Mouse (Mus musculus): ENCODE data around the gene Bcl2l12. TPM values are rescaled to one million over a fixed set of nuclear protein-coding genes. Genes with fewer than 3 reads are reported as not detected.

The Bcl2l12 gene
- 10 to 100 TPM in 1 of 2 experiments, 1 to 10 TPM in 1; 7.7 to 25.0 TPM for polyA plus RNA-seq (2012; fragmentation: generic; extraction: Trizol)

GRCm38 (mm10) chr7:44998501-44998955 lies at the start of gene Bcl2l12:
Bcl2l12 (minus strand) TSS chr7:44998712.

GRCm38 (mm10) chr7:45017242-45018061 lies 18.9 kb upstream of the Bcl2l12 start, which contains the start of gene Rras:
Rras (plus strand) TSS chr7:45017961.

DNA sequence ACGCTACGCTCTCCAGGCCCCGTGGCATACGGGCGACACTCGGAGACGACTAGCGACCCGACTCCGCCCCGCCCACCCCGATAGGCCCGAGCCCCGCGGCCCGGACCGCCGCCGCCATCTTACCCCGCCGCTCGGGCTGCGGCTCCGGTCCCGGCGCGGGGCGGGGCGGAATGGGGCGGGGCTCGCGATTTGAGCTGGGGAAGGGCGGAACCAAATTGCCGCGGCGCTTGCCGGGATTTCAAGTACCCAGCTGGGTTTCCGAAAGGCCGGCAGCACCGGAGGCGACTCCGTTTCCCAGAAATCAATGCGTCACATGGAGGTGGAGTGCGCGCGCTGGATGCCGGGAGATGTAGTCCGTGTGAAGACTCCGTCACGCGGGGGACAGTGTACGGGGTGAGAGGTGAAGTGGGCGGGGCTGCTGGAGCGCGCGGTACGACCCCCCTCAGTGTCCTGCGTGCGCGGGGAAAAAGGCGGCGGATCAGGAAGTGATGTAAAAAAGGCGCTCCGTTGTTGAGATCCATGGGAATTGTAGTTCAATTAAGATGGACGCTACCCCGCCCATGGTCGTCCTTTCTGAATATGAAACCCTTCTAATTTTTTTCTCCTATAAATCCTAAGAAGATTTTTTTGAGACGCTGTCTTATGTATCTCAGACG lies 17.6 kb upstream of the Bcl2l12 start, which contains the start of gene Scaf1:
Scaf1 (minus strand) TSS at position 407 of the 656 bp plus-strand sequence.

DNA sequence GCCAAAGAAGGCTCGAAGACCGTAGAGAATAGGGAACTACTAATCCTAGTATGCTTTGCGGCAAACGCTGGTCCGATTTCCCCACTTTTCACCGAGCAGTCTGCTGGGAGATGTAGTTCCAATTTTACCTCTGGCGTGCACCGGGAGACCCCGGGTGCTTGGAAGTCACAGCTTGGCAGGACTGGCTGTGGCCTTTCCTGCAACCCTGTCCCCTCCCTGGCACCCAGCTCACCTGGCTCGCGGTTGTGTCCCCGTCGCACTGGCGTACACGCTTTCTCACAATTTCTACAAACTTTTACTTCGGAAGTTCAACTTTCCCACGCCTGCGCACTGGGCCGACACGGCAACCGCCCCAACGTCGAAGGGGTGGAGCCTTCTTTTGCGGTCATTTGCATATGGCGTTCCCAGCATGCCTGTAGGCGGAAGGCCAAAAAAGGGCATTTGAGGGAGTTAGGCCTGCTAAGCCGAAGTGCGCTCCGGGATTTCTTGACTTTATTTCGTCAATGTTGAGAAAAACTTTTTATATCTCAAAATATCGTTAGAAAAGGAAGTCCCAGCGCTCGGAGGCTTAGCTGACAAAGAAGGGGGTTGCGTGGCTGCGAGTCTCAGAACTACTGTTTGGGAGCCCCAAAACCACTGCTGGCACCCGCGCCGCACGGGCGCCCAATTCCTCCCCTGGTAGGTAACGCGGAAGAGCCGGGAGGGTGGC lies 1.1 kb downstream of the Bcl2l12 start, which contains the start of gene Irf3:
Irf3 (plus strand) TSS at position 418 of the 709 bp plus-strand sequence.

GRCm38 (mm10) chr7:44986192-44986878 lies 12.2 kb downstream of the Bcl2l12 start, which contains the start of gene Prmt1:
Prmt1 (minus strand) TSS chr7:44986568.

GRCm38 (mm10) chr7:44974383-44975116 lies 24.0 kb downstream of the Bcl2l12 start, which contains the start of gene Cpt1c:
Cpt1c (minus strand) TSS chr7:44974851.

GRCm38 (mm10) chr7:44942904-44943303 lies 55.6 kb downstream of the Bcl2l12 start, which contains the start of gene Tsks:
Tsks (plus strand) TSS chr7:44943204.

Other genes starting within 250 kb of the Bcl2l12 start
- gene Zfp473, start 247.7 kb downstream of the Bcl2l12 start, polyA plus RNA-seq (2012; fragmentation: generic; extraction: Trizol) = under 1 TPM; 0.05 to 0.45 TPM
- gene Nup62, start 182.6 kb downstream of the Bcl2l12 start, polyA plus RNA-seq (2012; fragmentation: generic; extraction: Trizol) = 10 to 100 TPM; 38.6 to 53.4 TPM
- gene Il4i1, start 182.3 kb downstream of the Bcl2l12 start, polyA plus RNA-seq (2012; fragmentation: generic; extraction: Trizol) = 1 to 10 TPM in 1 of 2 experiments, under 1 TPM in 1; 0.55 to 3.7 TPM
- gene Atf5, start 182.1 kb downstream of the Bcl2l12 start, polyA plus RNA-seq (2012; fragmentation: generic; extraction: Trizol) = 100 to 1,000 TPM; 139 to 293 TPM
- gene Akt1s1, start 149.7 kb downstream of the Bcl2l12 start, polyA plus RNA-seq (2012; fragmentation: generic; extraction: Trizol) = 100 to 1,000 TPM; 148 to 208 TPM
- gene Tbc1d17, start 149.6 kb downstream of the Bcl2l12 start, polyA plus RNA-seq (2012; fragmentation: generic; extraction: Trizol) = 10 to 100 TPM; 52.9 to 61.3 TPM
- 10 to 100 TPM; 26.9 to 30.8 TPM for gene Pnkp, start 141.6 kb downstream of the Bcl2l12 start, polyA plus RNA-seq (2012; fragmentation: generic; extraction: Trizol)
- gene Ptov1, start 128.9 kb downstream of the Bcl2l12 start, polyA plus RNA-seq (2012; fragmentation: generic; extraction: Trizol) = 100 to 1,000 TPM; 265 to 602 TPM
- 10 to 100 TPM; 52.4 to 67.0 TPM for gene Med25, start 106.0 kb downstream of the Bcl2l12 start, polyA plus RNA-seq (2012; fragmentation: generic; extraction: Trizol)
- 10 to 100 TPM; 12.7 to 23.2 TPM for gene Fuz, start 102.6 kb downstream of the Bcl2l12 start, polyA plus RNA-seq (2012; fragmentation: generic; extraction: Trizol)
- 10 to 100 TPM; 68.5 to 88.3 TPM for gene Ap2a1, start 69.2 kb downstream of the Bcl2l12 start, polyA plus RNA-seq (2012; fragmentation: generic; extraction: Trizol)
- gene Tsks, start 55.5 kb downstream of the Bcl2l12 start, polyA plus RNA-seq (2012; fragmentation: generic; extraction: Trizol) = under 1 TPM in 1 of 2 experiments, not detected in 1; 0.28 TPM
- gene Cpt1c, start 23.9 kb downstream of the Bcl2l12 start, polyA plus RNA-seq (2012; fragmentation: generic; extraction: Trizol) = 10 to 100 TPM; 18.8 to 57.8 TPM
- gene Prmt1, start 12.1 kb downstream of the Bcl2l12 start, polyA plus RNA-seq (2012; fragmentation: generic; extraction: Trizol) = 100 to 1,000 TPM; 400 to 521 TPM
- gene Irf3, start 1.1 kb downstream of the Bcl2l12 start, polyA plus RNA-seq (2012; fragmentation: generic; extraction: Trizol) = 10 to 100 TPM; 48.6 to 59.4 TPM
- gene Scaf1, start 17.7 kb upstream of the Bcl2l12 start, polyA plus RNA-seq (2012; fragmentation: generic; extraction: Trizol) = 10 to 100 TPM; 40.4 to 82.2 TPM
- gene Rras, start 19.2 kb upstream of the Bcl2l12 start, polyA plus RNA-seq (2012; fragmentation: generic; extraction: Trizol) = 100 to 1,000 TPM; 124 to 245 TPM
- 10 to 100 TPM; 15.5 to 50.5 TPM for gene Prr12, start 54.2 kb upstream of the Bcl2l12 start, polyA plus RNA-seq (2012; fragmentation: generic; extraction: Trizol)
- 10 to 100 TPM; 70.7 to 93.8 TPM for gene Nosip, start 63.7 kb upstream of the Bcl2l12 start, polyA plus RNA-seq (2012; fragmentation: generic; extraction: Trizol)
- gene Prrg2, start 64.0 kb upstream of the Bcl2l12 start, polyA plus RNA-seq (2012; fragmentation: generic; extraction: Trizol) = 10 to 100 TPM; 15.9 to 50.5 TPM
- 100 to 1,000 TPM in 1 of 2 experiments, 10 to 100 TPM in 1; 38.2 to 683 TPM for gene Rcn3, start 93.5 kb upstream of the Bcl2l12 start, polyA plus RNA-seq (2012; fragmentation: generic; extraction: Trizol)
- 100 to 1,000 TPM in 1 of 2 experiments, 10 to 100 TPM in 1; 35.9 to 373 TPM for gene Fcgrt, start 105.1 kb upstream of the Bcl2l12 start, polyA plus RNA-seq (2012; fragmentation: generic; extraction: Trizol)
- gene Rps11, start 125.7 kb upstream of the Bcl2l12 start, polyA plus RNA-seq (2012; fragmentation: generic; extraction: Trizol) = 1,000 to 10,000 TPM; 3,371 to 8,325 TPM
- gene Rpl13a, start 130.0 kb upstream of the Bcl2l12 start, polyA plus RNA-seq (2012; fragmentation: generic; extraction: Trizol) = over 10,000 TPM in 1 of 2 experiments, 1,000 to 10,000 TPM in 1; 5,910 to 13,875 TPM
- 1 to 10 TPM; 2.2 to 3.0 TPM for gene Gm45713, start 137.5 kb upstream of the Bcl2l12 start, polyA plus RNA-seq (2012; fragmentation: generic; extraction: Trizol)
- 10 to 100 TPM in 1 of 2 experiments, 1 to 10 TPM in 1; 2.1 to 23.0 TPM for gene Flt3l, start 137.7 kb upstream of the Bcl2l12 start, polyA plus RNA-seq (2012; fragmentation: generic; extraction: Trizol)
- gene Pih1d1, start 155.6 kb upstream of the Bcl2l12 start, polyA plus RNA-seq (2012; fragmentation: generic; extraction: Trizol) = 100 to 1,000 TPM; 244 to 448 TPM
- 100 to 1,000 TPM in 1 of 2 experiments, 10 to 100 TPM in 1; 58.8 to 137 TPM for gene Aldh16a1, start 155.9 kb upstream of the Bcl2l12 start, polyA plus RNA-seq (2012; fragmentation: generic; extraction: Trizol)
- gene Slc17a7, start 165.2 kb upstream of the Bcl2l12 start, polyA plus RNA-seq (2012; fragmentation: generic; extraction: Trizol) = under 1 TPM; 0.04 to 0.18 TPM
- under 1 TPM; 0.04 to 0.48 TPM for gene Gfy, start 180.9 kb upstream of the Bcl2l12 start, polyA plus RNA-seq (2012; fragmentation: generic; extraction: Trizol)
- not detected for gene Pth2, start 182.3 kb upstream of the Bcl2l12 start, polyA plus RNA-seq (2012; fragmentation: generic; extraction: Trizol)
- gene Ccdc155, start 206.2 kb upstream of the Bcl2l12 start, polyA plus RNA-seq (2012; fragmentation: generic; extraction: Trizol) = 1 to 10 TPM in 1 of 2 experiments, under 1 TPM in 1; 0.71 to 4.3 TPM
- under 1 TPM in 1 of 2 experiments, not detected in 1; 0.15 TPM for gene Dkkl1, start 213.4 kb upstream of the Bcl2l12 start, polyA plus RNA-seq (2012; fragmentation: generic; extraction: Trizol)
- gene Tead2, start 217.0 kb upstream of the Bcl2l12 start, polyA plus RNA-seq (2012; fragmentation: generic; extraction: Trizol) = 100 to 1,000 TPM in 1 of 2 experiments, 10 to 100 TPM in 1; 60.5 to 105 TPM
- under 1 TPM; 0.11 to 0.28 TPM for gene Cd37, start 240.4 kb upstream of the Bcl2l12 start, polyA plus RNA-seq (2012; fragmentation: generic; extraction: Trizol)
- not detected for gene Slc6a16, start 242.4 kb upstream of the Bcl2l12 start, polyA plus RNA-seq (2012; fragmentation: generic; extraction: Trizol)